Mouse (Mus musculus) adrenal gland, adult 8-10 months (tissue): ENCODE results near the gene Slc31a2. TPM values are rescaled to one million over a fixed set of nuclear protein-coding genes. Genes with fewer than 3 reads are reported as not detected.
"Not testable (repeated sequence)": the region's sequence is repeated elsewhere in the genome, so short reads cannot be mapped to it uniquely, and the experiment has no call there.

Experiments
- DNase-seq: peaks from one replicate; pipeline ENCODE4 v3.0.0; 2022
- total RNA-seq, 4 experiments: library from RNA; stranded (reverse); gene quantifications; 2 replicates each; pipeline ENCODE4 v1.2.4; 2022

Gene Slc31a2
- 10 to 100 TPM; 41.7 to 74.1 (median 56.4) TPM for total RNA-seq

- no peak for DNase-seq
Measured at GRCm38 (mm10) chr4:62262276-62262675, at the start of gene Slc31a2. TSS of gene Slc31a2 (plus strand) at chr4:62262562.

- DNase-seq: no peak
Measured at GRCm38 (mm10) chr4:62213490-62213889, 48.9 kb upstream of the Slc31a2 start.

DNA sequence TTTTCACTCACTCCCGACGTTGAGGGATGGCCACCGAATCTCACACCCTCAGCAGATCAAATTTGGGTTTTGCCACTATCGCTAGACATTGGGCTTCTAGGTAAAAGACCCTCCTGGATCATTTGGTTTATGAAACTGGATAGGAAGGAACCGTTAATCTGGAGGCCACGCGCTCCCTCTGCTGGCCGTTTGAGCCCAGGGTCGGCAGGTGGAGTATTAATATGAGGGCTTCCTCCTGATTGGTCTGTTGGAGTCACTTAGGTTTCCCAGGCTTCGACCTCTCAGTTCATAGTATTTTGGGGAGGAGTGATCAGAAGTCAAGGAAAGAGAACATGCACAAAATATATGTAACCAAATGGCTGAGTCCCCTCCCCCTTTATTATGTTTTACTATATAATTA lies 34.0 kb upstream of the Slc31a2 start:
- peak; percentile 20 for DNase-seq

DNA sequence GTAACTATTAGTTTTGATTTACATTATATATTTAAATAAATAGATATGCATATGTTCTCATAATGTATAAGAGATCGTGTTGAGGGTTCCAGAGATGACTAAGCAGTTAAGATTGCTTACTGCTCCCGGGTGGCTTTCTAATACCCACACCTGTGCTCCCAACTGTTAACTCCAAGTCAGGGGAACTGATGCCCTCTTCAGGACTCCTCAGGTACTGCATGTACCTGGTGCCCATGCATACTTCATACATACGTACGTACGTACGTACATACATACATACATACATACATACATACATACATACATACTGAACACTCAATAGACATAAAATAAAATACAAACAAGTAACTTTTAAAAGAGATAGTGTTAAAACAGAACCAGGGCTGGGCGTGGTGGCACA lies 32.9 kb upstream of the Slc31a2 start:
- no peak for DNase-seq

DNA sequence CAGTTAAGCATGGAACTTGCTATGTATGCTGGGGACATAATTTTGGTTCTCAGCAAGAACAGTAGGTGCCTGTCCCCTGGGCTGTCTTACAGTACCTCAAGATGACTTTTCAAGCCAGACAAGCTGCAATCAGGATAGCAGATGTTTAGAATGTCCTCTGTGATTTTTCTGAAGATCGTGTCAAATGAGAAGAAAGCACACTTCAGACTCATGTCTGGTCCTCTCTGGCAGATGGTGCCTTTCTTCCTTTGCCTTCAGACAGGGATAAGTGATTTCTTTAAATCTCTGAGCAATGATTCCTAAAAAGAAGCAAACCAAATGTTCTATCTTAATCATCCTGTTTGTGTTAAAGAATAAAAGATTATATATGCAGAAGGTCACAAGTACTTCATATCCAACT lies 32.2 kb upstream of the Slc31a2 start:
- DNase-seq: no peak

DNA sequence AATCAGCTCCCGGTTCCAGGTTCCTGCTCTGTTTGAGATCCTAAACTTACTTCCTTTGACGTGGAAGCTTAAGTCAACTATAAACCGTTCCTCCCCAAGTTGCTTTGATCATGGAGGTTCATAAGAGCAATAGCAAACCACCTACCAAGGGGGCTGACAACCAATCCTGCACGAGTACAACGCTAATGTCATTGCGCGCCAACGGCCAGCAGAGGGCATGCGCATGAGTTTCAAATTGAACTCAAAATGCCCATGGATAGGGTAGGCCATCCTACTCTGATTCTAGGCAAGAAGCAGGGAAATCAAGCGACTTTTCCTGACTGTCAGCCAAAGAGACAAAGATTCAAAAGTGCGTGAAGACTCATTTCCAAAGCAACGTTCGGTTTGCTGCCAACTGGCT lies 31.6 kb upstream of the Slc31a2 start, which contains the start of gene Zfp37:
Zfp37 (minus strand) TSS at position 279 of the 400 bp plus-strand sequence.
- DNase-seq: no peak

- no peak for DNase-seq
Measured at GRCm38 (mm10) chr4:62240586-62240985, 21.8 kb upstream of the Slc31a2 start.

GRCm38 (mm10) chr4:62248328-62248727 lies 14.0 kb upstream of the Slc31a2 start:
- no peak for DNase-seq

DNA sequence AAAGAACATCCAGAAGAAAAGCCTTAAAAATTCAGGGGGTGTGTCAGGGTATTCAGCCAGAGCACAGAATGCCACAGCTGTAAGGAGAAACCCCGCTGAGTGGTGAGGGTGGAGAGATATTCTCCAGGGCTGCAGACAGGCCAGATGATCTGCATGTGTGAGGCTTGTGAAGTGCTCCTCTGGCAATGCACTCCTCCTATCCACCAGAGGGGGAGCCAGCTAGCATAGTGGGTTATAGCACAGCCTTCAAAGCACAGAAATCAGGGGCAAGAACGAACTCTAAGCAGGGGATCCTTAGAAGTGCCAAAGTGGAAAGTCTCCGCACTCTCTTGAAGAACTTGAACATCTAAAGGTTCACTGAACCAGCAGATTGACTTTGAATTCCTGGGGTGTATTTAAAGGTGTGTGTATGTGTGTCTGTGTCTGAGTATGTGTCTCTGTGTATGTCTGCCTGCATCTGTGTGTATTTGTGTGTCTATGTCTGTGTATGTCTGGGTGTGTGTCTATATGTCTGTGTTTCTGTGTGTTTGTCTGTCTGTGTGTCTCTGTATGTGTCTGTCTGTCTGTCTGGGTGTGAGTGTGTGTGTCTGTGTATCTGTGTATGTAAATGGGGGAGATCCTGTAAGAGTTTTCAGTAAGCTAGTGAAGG lies 11.3 kb upstream of the Slc31a2 start:
- DNase-seq: no peak

DNA sequence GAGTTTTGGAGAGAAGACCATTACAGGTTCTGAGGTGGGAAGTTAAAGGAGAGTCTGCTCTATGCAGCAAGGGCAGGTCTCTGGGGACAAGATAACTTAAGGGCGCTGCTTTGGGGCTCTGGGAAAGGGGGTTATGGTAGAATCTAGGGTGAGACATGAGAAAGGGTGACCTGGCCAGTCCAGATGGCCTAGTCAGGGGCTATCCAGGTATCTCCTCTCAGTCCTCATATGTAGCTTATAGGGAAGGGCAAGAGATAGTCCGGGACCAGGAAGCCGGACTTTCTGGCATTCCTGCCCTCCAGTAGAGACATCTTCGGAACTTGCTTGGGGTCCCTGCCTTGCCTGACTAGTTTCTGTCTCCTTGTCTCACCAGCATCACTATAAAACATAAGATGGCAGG lies 10.6 kb upstream of the Slc31a2 start:
- DNase-seq: no peak

GRCm38 (mm10) chr4:62254551-62254950 lies 7.8 kb upstream of the Slc31a2 start:
- DNase-seq: no peak

DNA sequence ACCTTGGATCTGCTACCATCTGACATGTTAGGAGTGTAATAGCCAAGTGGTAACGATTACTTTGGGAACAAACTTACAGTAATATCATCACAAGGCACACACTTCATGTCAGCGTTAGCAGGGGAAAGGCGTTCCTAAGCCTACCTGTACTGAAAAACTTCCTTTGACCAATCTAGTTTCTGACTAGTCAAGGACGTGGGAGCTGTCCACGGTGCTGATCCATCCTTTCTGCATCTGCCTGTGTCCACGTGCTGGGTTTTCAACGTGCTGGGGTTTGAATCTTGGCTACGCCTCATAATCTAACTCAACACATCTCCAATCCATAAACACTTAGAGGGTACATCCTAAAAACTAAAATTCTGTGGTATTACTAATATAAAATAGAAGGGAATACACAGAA lies 5.4 kb upstream of the Slc31a2 start:
- DNase-seq: no peak

DNA sequence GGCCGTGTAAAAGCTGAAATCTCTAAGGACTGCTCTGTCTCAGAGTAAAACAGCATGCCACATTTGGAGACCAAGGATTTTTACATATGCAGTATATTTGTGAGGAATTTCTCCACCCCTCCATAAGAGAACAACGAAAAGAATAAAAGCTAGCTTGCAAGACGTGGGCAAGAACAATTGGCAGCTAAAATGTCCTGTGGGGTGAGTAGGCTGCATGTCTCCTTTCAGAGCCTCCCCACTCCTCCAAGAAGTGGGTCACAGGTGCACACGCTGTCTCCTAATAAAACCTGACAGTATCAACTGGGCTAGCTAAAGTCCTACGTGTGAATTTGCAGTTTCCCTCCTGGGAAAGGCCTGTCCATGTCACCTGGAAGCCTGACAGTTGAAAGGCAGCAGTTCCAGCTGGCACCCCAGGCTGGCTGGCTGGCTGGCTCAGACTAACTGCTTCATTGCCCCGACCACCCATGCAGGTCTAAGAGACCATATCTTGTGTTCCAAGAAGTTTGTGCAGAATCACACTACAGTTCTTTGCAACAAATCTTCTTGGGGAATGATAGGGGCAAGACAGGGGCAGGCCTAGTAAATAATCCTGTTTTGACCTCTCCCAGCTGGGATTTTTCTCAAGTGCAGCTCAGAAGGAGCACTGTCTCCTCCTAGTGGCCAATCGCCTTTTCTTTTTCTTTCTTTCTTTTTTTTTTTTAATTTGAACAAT lies 927 bp downstream of the Slc31a2 start:
- DNase-seq: no peak

DNA sequence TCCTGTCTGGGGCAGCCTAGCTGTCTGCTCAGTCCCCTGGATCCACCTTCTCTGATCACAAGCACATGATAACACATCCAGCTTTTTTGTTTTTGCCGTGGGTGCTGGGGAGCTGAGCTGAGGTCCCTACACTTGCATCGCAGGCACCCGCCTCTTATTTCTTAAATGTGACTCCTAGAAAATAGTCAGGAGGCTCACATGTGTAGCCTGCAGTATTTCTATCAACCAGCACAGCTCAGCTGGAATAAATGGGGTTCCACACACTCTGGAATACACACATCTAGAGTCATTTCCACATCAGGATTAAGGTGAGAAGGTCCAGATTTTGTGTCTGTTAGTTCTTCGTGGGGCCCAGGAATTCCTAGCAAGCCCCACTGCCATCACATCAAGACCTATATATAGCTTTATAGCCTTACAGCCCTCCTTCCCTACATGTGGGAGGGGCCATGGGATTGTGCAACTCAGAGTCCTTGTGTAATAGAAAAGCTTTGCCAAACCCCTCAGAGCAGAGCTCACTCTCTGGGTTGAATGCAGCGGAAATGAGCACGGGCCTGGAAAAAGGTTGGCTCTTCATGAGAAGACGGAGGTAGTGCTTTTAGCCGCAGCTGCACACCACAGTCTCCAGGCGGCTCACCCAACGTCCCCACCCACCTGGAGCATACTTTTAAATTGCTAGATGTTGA lies 2.9 kb downstream of the Slc31a2 start:
- DNase-seq: no peak

GRCm38 (mm10) chr4:62266016-62266415 lies 3.7 kb downstream of the Slc31a2 start:
- not testable (repeated sequence) for DNase-seq

- DNase-seq: no peak
Measured at GRCm38 (mm10) chr4:62267101-62267500, 4.7 kb downstream of the Slc31a2 start.

GRCm38 (mm10) chr4:62272696-62273095 lies 10.3 kb downstream of the Slc31a2 start:
- no peak for DNase-seq

GRCm38 (mm10) chr4:62273916-62274315 lies 11.6 kb downstream of the Slc31a2 start:
- no peak for DNase-seq

DNA sequence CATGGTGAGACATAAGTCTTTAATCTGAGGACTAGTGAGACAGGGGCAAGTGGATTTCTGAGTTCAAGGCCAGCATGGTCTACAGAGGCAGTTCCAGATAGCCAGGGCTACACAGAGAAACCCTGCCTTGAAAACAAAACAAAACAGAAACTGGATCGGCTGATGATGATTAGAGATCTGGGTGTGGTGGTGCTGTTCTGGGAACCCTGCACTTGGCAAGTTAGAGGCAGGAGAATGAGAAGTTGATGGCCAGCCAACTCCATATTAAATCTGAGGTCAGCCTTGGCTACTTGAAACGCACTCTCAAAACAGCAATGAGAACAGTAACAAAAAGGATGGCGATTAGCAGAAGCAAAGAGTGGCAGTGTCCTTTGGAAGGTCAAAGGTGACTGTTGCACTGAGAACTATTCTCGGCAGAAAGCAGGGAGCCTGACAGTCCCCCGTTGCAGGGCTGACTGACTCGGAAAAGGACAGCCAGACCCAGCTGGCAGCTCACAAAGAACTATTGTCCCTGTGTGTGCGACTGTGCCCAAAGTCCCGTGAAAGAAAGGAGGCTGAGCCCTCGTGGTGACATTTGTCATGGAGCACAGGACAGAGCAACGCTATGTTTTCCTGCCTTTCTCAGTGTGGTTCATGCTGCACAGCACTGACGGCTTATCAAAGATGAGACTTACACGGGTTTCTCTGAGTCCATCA lies 12.6 kb downstream of the Slc31a2 start:
- DNase-seq: no peak

GRCm38 (mm10) chr4:62276642-62277041 lies 14.3 kb downstream of the Slc31a2 start:
- no peak for DNase-seq

GRCm38 (mm10) chr4:62277222-62277621 lies 14.9 kb downstream of the Slc31a2 start:
- no peak for DNase-seq

DNA sequence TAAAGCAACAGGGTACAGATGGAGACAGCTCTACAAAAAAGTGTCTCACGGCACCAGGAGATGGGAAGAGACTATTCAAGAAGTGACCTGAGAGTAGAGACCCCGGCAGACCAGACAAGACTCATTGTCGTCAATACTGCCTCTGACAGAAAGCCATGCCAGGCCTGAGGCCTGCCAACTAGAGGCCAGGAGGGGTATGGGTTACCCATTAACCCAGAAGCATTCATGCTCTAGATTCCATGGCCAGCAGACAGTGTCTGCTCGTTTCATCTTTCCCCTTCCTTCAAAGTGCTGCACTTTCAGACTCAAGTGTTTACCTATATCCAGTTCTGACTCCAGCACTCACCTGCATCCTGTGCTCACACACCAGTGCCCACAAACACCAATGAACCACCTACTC lies 15.7 kb downstream of the Slc31a2 start:
- DNase-seq: no peak

GRCm38 (mm10) chr4:62281319-62281718 lies 19.0 kb downstream of the Slc31a2 start:
- DNase-seq: no peak
